Mouse (Mus musculus) C2C12 (cell line): ENCODE data around the gene Gm21409. TPM values are rescaled to one million over a fixed set of nuclear protein-coding genes. Genes with fewer than 3 reads are reported as not detected.
"Not testable (repeated sequence)": the region's sequence is repeated elsewhere in the genome, so short reads cannot be mapped to it uniquely, and the experiment has no call there.

Source experiments
- H3K27me3 ChIP-seq: one replicate; pipeline ENCODE4 v1.6.1; 2011; ENCODE audit not compliant: control insufficient read depth, insufficient read depth, insufficient read length
- H3K36me3 ChIP-seq: one replicate; pipeline ENCODE4 v1.6.1; 2011; ENCODE audit not compliant: control insufficient read depth, insufficient read depth
- H3K4me3 ChIP-seq: one replicate; pipeline ENCODE4 v1.5.1; 2011; ENCODE audit warnings: mild to moderate bottlenecking, control low read depth; ENCODE audit not compliant: poor library complexity, insufficient read depth, severe bottlenecking
- H3K79me2 ChIP-seq: one replicate; pipeline ENCODE4 v1.6.1; 2011; ENCODE audit not compliant: control insufficient read depth, insufficient read depth
- H3K79me3 ChIP-seq: one replicate; pipeline ENCODE4 v1.6.1; 2011; ENCODE audit warnings: low read depth, control low read depth
- H3ac ChIP-seq: one replicate; pipeline ENCODE3; 2011; ENCODE audit warnings: low read depth; ENCODE audit not compliant: control insufficient read depth, insufficient read length
- long read RNA-seq, 2 experiments: library from polyadenylated mRNA; unstranded; transcript quantifications; one replicate each; pipeline ENCODE4 v2.0.0; 2019 to 2020
- polyA plus RNA-seq: library from polyadenylated mRNA; unstranded; fragments of >200 nt; fragmentation: generic; extraction: Trizol; gene quantifications from one replicate; pipeline ENCODE4 v1.2.1, GENCODE M21; 2012; ENCODE audit warnings: missing spikeins

The Gm21409 gene
- not detected for polyA plus RNA-seq
- long read RNA-seq, experiment 1, result 0 reads
- long read RNA-seq, experiment 2, result 0 reads

DNA sequence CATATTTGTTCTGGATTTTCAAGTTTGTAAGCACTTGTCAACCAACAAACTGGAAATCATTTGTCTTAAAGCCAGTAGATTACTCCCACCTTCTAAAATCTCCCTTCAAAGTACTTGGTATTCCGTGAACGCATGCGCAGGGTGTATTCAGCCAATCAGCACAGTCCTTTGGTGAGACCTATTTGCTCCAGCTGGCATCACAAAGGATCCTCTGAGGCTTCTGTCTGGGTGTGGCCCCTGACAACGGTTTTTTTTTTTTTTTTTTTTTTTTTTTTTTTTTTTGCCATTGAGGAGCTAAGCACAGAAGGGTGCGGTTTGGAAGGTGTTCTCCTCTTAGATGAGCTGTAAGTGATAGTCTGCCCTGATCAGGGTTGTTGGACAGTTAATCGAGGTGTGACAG is at the start of gene Gm21409:
Gm21409 (plus strand) TSS at position 301 of the 400 bp plus-strand sequence.
- not testable (repeated sequence) for H3K4me3 ChIP-seq, H3K79me2 ChIP-seq, H3ac ChIP-seq, H3K27me3 ChIP-seq, H3K79me3 ChIP-seq, H3K36me3 ChIP-seq

Other genes starting within 250 kb of the Gm21409 start
- not detected for gene Gm21394, start 181.8 kb upstream of the Gm21409 start, polyA plus RNA-seq